Mouse (Mus musculus) ES-Bruce4 (cell line): ENCODE measurements around the gene Mfap2.

Experiments used
- CTCF ChIP-seq: IDR thresholded peaks from one replicate; pipeline ENCODE4 v1.8.1; 2011; ENCODE audit warnings: low read depth, low read length
- EP300 ChIP-seq: IDR thresholded peaks from 2 replicates; pipeline ENCODE4 v1.6.1; 2011; ENCODE audit warnings: low read depth, low read length; ENCODE audit not compliant: insufficient read depth
- POLR2A ChIP-seq: IDR thresholded peaks from one replicate; pipeline ENCODE4 v1.8.1; 2011; ENCODE audit warnings: low read length; ENCODE audit not compliant: insufficient read depth

DNA sequence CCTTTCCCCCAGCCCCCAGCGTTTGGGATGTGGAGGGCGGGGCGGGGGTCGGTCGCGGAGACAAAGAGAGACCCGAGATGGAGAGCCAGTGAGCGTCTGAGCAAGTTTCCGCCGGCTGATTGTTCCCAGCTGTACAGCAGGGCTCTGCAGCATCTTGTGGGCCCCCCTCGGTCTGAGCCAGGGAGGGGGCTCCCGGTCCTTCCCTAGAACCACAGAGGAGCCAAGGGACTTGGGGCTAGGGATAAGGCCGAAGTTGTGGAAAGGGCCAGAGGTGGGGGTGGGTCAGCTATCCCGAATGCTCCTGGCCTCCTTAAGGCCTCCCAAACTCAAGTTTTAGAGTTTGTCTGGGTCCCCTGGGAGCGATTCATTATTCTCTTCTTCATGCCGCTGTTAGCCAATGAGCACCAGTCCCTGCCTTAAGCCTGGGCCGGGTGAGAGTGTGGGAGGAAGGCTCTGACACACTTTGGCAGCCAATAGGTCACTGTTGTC is 767 bp downstream of the Mfap2 start:
- TF ChIP-seq CTCF (no peak), EP300 (no peak), POLR2A (no peak)
